ENCODE assay signal across 16 mouse cellular contexts in genomic region chr13:75578971-75579370, GRCm38 (mm10).
"Had no signal": no experiment of that assay in that cellular context is flagged by ENCODE, and none has a peak within 500 bp of the region (broad histone marks: within the 10 kb centered on the region; RNA-seq: fewer than 3 reads in every experiment).

No protein-coding gene starts in this region.

- DNase-seq: kidney, postnatal 14 days; layer of hippocampus, adult 9-11 months; liver; lung, adult 18-20 months; lung, postnatal 10 days; lung, postnatal 4 days; midbrain, embryonic 14.5 days; thymus, adult 18-20 months; thymus, postnatal 36 days had no signal

- H3K4me2 ChIP-seq: limb, embryonic 13.5 days; liver, embryonic 12.5 days; liver, embryonic 15.5 days; lung, embryonic 15.5 days; midbrain, embryonic 11.5 days had no signal

- H3K27ac ChIP-seq: layer of hippocampus, adult 2 months; limb, embryonic 10.5 days; limb, embryonic 13.5 days; liver, embryonic 12.5 days; liver, embryonic 15.5 days; lung, embryonic 15.5 days had no signal

- ATAC-seq: liver, embryonic 12.5 days had no signal

- H3K4me1 ChIP-seq: limb, embryonic 10.5 days; limb, embryonic 13.5 days; liver, embryonic 12.5 days; liver, embryonic 15.5 days; lung, embryonic 15.5 days had no signal

- H3K9ac ChIP-seq: limb, embryonic 13.5 days; liver, embryonic 12.5 days; liver, embryonic 15.5 days; lung, embryonic 15.5 days had no signal

- H3K36me3 ChIP-seq: limb, embryonic 10.5 days; limb, embryonic 13.5 days; liver, embryonic 12.5 days; liver, embryonic 15.5 days; lung, embryonic 15.5 days had no signal

- H3K9me3 ChIP-seq: limb, embryonic 10.5 days; limb, embryonic 13.5 days; liver, embryonic 12.5 days; liver, embryonic 15.5 days; lung, embryonic 15.5 days had no signal

- H3K27me3 ChIP-seq: limb, embryonic 13.5 days; liver, embryonic 12.5 days; liver, embryonic 15.5 days; lung, embryonic 15.5 days had no signal

- H3K4me3 ChIP-seq: layer of hippocampus, adult 2 months; limb, embryonic 10.5 days; limb, embryonic 13.5 days; liver, embryonic 12.5 days; liver, embryonic 15.5 days; lung, embryonic 15.5 days had no signal
